8 mouse cellular contexts compared by ENCODE assay signal in genomic region chr8:120607460-120607859, GRCm38 (mm10). TPM values are rescaled to one million over a fixed set of nuclear protein-coding genes. Genes with fewer than 3 reads are reported as not detected.
DNase-seq lines count a peak whose midpoint lies in the region; ATAC-seq and TF ChIP-seq lines count a peak whose summit lies in the region.

No protein-coding gene starts in this region.

- H3K4me3 ChIP-seq in heart, embryonic 12.5 days: no peak overlapping the region
- no peak overlapping the region for H3K4me3 ChIP-seq in midbrain, embryonic 11.5 days (ENCODE audit: low read depth, low read length)
- no peak overlapping the region for H3K4me3 ChIP-seq in midbrain, embryonic 15.5 days
- no peak overlapping the region for H3K4me3 ChIP-seq in forebrain, postnatal 0 days (ENCODE audit: low read depth, low read length)
- no peak overlapping the region for H3K4me3 ChIP-seq in midbrain, postnatal 0 days (ENCODE audit: low read depth, low read length)

- no peak overlapping the region for H3K27ac ChIP-seq in heart, embryonic 12.5 days (ENCODE audit: poor library complexity, severe bottlenecking)
- no peak overlapping the region for H3K27ac ChIP-seq in midbrain, embryonic 11.5 days (ENCODE audit: low read depth, low read length)
- H3K27ac ChIP-seq in midbrain, embryonic 15.5 days: no peak overlapping the region
- no peak overlapping the region for H3K27ac ChIP-seq in forebrain, postnatal 0 days (ENCODE audit: low read depth, low read length)
- no peak overlapping the region for H3K27ac ChIP-seq in midbrain, postnatal 0 days (ENCODE audit: low read depth, low read length)

- H3K4me1 ChIP-seq in heart, embryonic 12.5 days (replicated peaks): 0 out of 2 replicates have a peak, but pooled peaks cover 3% of the 10 kb centered on the region
- peaks cover 5% of the 10 kb centered on the region for H3K4me1 ChIP-seq in midbrain, embryonic 11.5 days (ENCODE audit: control insufficient read depth, insufficient read depth, low read length)
- peaks cover 6% of the 10 kb centered on the region for H3K4me1 ChIP-seq in midbrain, embryonic 15.5 days
- H3K4me1 ChIP-seq in forebrain, postnatal 0 days (ENCODE audit: insufficient read depth): no peaks in the 10 kb centered on the region
- no peaks in the 10 kb centered on the region for H3K4me1 ChIP-seq in midbrain, postnatal 0 days (ENCODE audit: insufficient read depth, low read length)

- WGBS in heart, embryonic 12.5 days: 76% methylated on average over 9 of the region's 9 CpGs
- WGBS in midbrain, embryonic 11.5 days: 84% methylated on average over 9 of the region's 9 CpGs
- 78% methylated on average over 9 of the region's 9 CpGs for WGBS in midbrain, embryonic 15.5 days
- 78% methylated on average over 9 of the region's 9 CpGs for WGBS in forebrain, postnatal 0 days
- 82% methylated on average over 9 of the region's 9 CpGs for WGBS in midbrain, postnatal 0 days

- no peak overlapping the region for H3K4me2 ChIP-seq in heart, embryonic 12.5 days
- no peak overlapping the region for H3K4me2 ChIP-seq in midbrain, embryonic 11.5 days
- H3K4me2 ChIP-seq in midbrain, embryonic 15.5 days: no peak overlapping the region
- H3K4me2 ChIP-seq in forebrain, postnatal 0 days (ENCODE audit: low read depth): no peak overlapping the region
- no peak overlapping the region for H3K4me2 ChIP-seq in midbrain, postnatal 0 days (ENCODE audit: low read depth, low read length, poor library complexity, severe bottlenecking)

- 0 out of 2 replicates have a peak overlapping the region, but pooled peaks have one; percentile 3 for H3K9ac ChIP-seq in heart, embryonic 12.5 days
- H3K9ac ChIP-seq in midbrain, embryonic 11.5 days (ENCODE audit: low read length): no peak overlapping the region
- no peak overlapping the region for H3K9ac ChIP-seq in midbrain, embryonic 15.5 days
- no peak overlapping the region for H3K9ac ChIP-seq in forebrain, postnatal 0 days
- no peak overlapping the region for H3K9ac ChIP-seq in midbrain, postnatal 0 days (replicated peaks; ENCODE audit: low read length, poor library complexity, severe bottlenecking)

- no peak for TF ChIP-seq CTCF in forebrain, postnatal 0 days (IDR thresholded peaks at IDR 0.05; ENCODE audit: low read depth)
- TF ChIP-seq CTCF in midbrain, postnatal 0 days (IDR thresholded peaks at IDR 0.05): no peak

- H3K36me3 ChIP-seq in heart, embryonic 12.5 days: no peaks in the 10 kb centered on the region
- no peaks in the 10 kb centered on the region for H3K36me3 ChIP-seq in midbrain, embryonic 11.5 days (ENCODE audit: control insufficient read depth, insufficient read depth, low read length)
- H3K36me3 ChIP-seq in midbrain, embryonic 15.5 days (replicated peaks): no peaks in the 10 kb centered on the region
- H3K36me3 ChIP-seq in forebrain, postnatal 0 days (ENCODE audit: insufficient read depth): no peaks in the 10 kb centered on the region
- no peaks in the 10 kb centered on the region for H3K36me3 ChIP-seq in midbrain, postnatal 0 days (ENCODE audit: insufficient read depth, low read length)

- DNase-seq in heart, adult 9 months (ENCODE audit: low spot score in 2 of 2): no peak
- DNase-seq in midbrain, embryonic 11.5 days (ENCODE audit: low spot score, missing footprints): no peak
- no peak for DNase-seq in forebrain, postnatal 0 days
- DNase-seq in midbrain, postnatal 0 days (ENCODE audit: low spot score): no peak
- DNase-seq in spleen, postnatal 14 days (ENCODE audit: low spot score in 2 of 2): no peak
- DNase-seq in left cerebral cortex, adult 11 months (ENCODE audit: low spot score): no peak

- H3K27me3 ChIP-seq in heart, embryonic 12.5 days (replicated peaks): peaks cover 4% of the 10 kb centered on the region; the same call in 1 of the 2 replicates
- H3K27me3 ChIP-seq in midbrain, embryonic 11.5 days (ENCODE audit: control insufficient read depth, insufficient read depth, low read length): no peaks in the 10 kb centered on the region
- no peaks in the 10 kb centered on the region for H3K27me3 ChIP-seq in midbrain, embryonic 15.5 days (replicated peaks)
- no peaks in the 10 kb centered on the region for H3K27me3 ChIP-seq in forebrain, postnatal 0 days (ENCODE audit: insufficient read depth, low read length)
- no peaks in the 10 kb centered on the region for H3K27me3 ChIP-seq in midbrain, postnatal 0 days (ENCODE audit: insufficient read depth, low read length)

- H3K9me3 ChIP-seq in heart, embryonic 12.5 days (replicated peaks): 0 out of 2 replicates have a peak, but pooled peaks cover 4% of the 10 kb centered on the region
- H3K9me3 ChIP-seq in midbrain, embryonic 11.5 days (ENCODE audit: control insufficient read depth, low read length): no peaks in the 10 kb centered on the region
- H3K9me3 ChIP-seq in midbrain, embryonic 15.5 days: no peaks in the 10 kb centered on the region
- H3K9me3 ChIP-seq in forebrain, postnatal 0 days (ENCODE audit: low read length): no peaks in the 10 kb centered on the region
- H3K9me3 ChIP-seq in midbrain, postnatal 0 days (ENCODE audit: low read length): no peaks in the 10 kb centered on the region

- ATAC-seq in heart, embryonic 12.5 days (ENCODE audit: insufficient number of reproducible peaks, low FRiP score): no peak
- peak; percentile 21; the same call in 1 of the 2 replicates for ATAC-seq in midbrain, embryonic 11.5 days (ENCODE audit: low FRiP score)
- ATAC-seq in midbrain, embryonic 15.5 days (replicated peaks): no peak
- ATAC-seq in forebrain, postnatal 0 days: peak; percentile 14; the same call in 1 of the 2 replicates
- ATAC-seq in midbrain, postnatal 0 days (ENCODE audit: low FRiP score): peak; percentile 28; the same call in 1 of the 2 replicates

RNA-seq across cellular contexts. Expression of gene Gins2, which starts 18.4 kb away (rescaled TPM):
- polyA plus RNA-seq in heart, embryonic 12.5 days (2016; fragmentation: Nextera tagmentation; extraction: Ambion mirVana): 63.4 and 66.8 TPM in 2 replicates
- polyA plus RNA-seq in midbrain, embryonic 11.5 days (2014; fragmentation: Nextera tagmentation; extraction: Ambion mirVana): 113 and 120 TPM in 2 replicates
- polyA plus RNA-seq in midbrain, embryonic 15.5 days (2015; fragmentation: Nextera tagmentation; extraction: Ambion mirVana): 15.3 and 16.5 TPM in 2 replicates
- total RNA-seq in forebrain, postnatal 0 days (2014; rRNA removed): 2.6 and 5.3 TPM in 2 replicates
- polyA plus RNA-seq in forebrain, postnatal 0 days (2015; fragmentation: Nextera tagmentation; extraction: Ambion mirVana): 9.6 and 10.7 TPM in 2 replicates
- total RNA-seq in midbrain, postnatal 0 days (2014; rRNA removed): 5.8 and 18.1 TPM in 2 replicates
- 8.4 and 11.3 TPM in 2 replicates for polyA plus RNA-seq in midbrain, postnatal 0 days (2015; fragmentation: Nextera tagmentation; extraction: Ambion mirVana)

RNA-seq across cellular contexts. Expression of gene 1190005I06Rik, which starts 40.0 kb away (rescaled TPM):
- polyA plus RNA-seq in heart, embryonic 12.5 days (2016; fragmentation: Nextera tagmentation; extraction: Ambion mirVana): 3.5 and 6.7 TPM in 2 replicates
- polyA plus RNA-seq in midbrain, embryonic 11.5 days (2014; fragmentation: Nextera tagmentation; extraction: Ambion mirVana): 2.9 and 4.4 TPM in 2 replicates
- polyA plus RNA-seq in midbrain, embryonic 15.5 days (2015; fragmentation: Nextera tagmentation; extraction: Ambion mirVana): 18.1 and 20.1 TPM in 2 replicates
- 18.5 and 25.9 TPM in 2 replicates for total RNA-seq in forebrain, postnatal 0 days (2014; rRNA removed)
- polyA plus RNA-seq in forebrain, postnatal 0 days (2015; fragmentation: Nextera tagmentation; extraction: Ambion mirVana): 21.7 and 22.7 TPM in 2 replicates
- 27.4 and 30.9 TPM in 2 replicates for total RNA-seq in midbrain, postnatal 0 days (2014; rRNA removed)
- polyA plus RNA-seq in midbrain, postnatal 0 days (2015; fragmentation: Nextera tagmentation; extraction: Ambion mirVana): 25.4 and 29.5 TPM in 2 replicates

Comparison
In these comparisons a context has a peak if more than half of its experiments do, and no peak if none do; other contexts are left out.
1. ATAC-seq: peak in midbrain, embryonic 11.5 days (single experiment), forebrain, postnatal 0 days (single experiment) and midbrain, postnatal 0 days (single experiment); none in heart, embryonic 12.5 days (single experiment) and midbrain, embryonic 15.5 days (single experiment).